Mouse (Mus musculus) ovary, adult 10 weeks (tissue): ENCODE measurements around the gene Brdt. TPM values are rescaled to one million over a fixed set of nuclear protein-coding genes. Genes with fewer than 3 reads are reported as not detected.

Source experiments
- polyA plus RNA-seq: library from polyadenylated mRNA; stranded (reverse); fragments of 350-450 nt; fragmentation: Illumina TruSeq; extraction: RNeasy Lipid Tissue Mini Kit (QIAGEN cat#74804); gene quantifications from one replicate; pipeline ENCODE4 v1.2.3, GENCODE M21; 2014

Gene Brdt
- 19.2 TPM for polyA plus RNA-seq

DNA sequence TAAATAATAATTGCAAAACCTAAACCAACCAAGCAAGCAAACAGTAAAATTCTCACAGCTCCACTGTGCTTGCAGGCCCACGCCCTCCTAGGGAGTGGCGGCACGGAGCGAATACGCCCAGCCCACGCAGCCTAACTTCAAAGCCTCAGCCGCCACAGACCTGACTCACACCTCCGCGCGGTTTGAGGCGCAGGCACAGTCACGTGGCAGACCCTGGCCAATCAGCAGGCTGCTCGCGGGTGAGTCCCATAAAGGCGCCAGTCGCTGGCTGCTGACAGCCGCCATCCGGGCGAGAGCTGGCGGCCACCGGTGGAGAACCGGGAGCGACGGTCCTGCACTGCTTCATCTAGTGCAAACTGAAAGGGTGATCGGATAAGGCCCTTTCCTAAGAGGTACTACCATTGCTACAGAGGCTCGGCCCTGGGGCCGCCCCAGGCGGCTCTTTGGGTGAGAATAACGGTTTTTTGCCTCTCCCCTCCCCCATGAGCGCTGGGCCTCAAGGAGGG lies at the start of gene Brdt:
Gene Brdt (plus strand): TSS at position 244 of the 506 bp plus-strand sequence.

DNA sequence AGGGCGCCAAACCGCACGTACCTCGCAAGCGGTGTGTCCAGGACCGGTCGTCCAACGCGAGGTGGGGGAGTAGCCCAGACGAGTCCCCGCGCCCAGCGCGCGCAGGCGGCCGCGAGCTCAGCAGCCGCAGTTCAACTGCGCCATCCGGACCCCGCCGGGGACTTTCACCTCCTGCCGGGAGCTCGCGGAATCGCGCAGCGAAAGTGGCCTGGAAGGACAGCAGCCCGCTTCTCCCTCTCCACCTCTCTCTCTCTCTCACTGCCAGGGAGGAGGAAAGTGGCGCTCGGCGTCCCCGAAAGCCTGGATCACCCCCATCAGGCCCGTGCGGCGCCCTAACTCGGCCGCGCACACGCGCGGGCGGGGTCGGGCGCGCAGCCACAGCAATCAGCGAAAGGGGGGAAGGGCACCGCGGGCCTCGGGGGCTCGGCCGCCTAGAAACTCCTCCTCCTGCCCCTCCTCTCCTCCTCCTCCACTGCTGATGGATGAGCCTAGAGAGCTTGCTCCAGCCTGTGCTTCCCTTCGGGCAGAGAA lies 41.7 kb upstream of the Brdt start, which contains the start of gene Tgfbr3:
Gene Tgfbr3 (minus strand): TSS at position 396 of the 531 bp plus-strand sequence.

DNA sequence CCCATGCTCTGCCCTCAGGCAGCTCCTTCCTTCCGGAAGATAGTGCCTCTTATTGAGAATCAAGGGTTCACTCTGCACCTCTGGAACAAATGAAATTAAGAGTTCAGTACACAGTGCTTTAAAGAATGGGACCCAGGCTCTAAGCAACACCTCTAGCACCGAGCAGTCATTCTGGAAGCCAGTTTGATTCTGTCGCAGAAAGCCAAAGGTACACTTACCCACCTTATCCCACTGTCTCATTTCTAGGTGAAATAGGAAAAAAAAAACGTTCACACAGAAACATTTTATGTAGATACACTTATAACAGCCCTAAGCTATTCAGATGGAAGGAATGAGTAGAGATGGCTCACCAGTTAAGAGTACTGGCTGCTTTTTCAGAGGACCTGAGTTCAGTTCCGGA lies 71.5 kb downstream of the Brdt start, which contains the start of gene Ephx4:
Gene Ephx4 (plus strand): TSS at position 301 of the 400 bp plus-strand sequence.

DNA sequence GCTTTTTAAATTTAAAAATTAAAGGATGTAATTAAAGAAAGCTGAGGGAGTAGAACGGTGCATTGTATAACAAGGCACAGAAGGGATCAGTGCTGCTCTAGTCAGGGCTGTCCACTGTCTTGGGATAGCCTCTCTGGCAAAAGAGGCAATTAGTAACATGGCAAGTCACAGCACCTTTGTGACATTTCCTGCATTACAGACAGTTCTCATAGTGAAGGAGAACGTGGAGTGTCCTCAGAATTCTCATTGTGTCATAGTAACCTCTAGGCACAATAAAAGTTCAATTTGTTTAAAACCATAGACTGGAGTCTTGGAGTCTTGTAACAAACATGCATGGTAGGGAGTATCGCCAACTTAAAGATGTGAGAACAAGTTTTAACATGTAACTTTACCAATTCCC lies 100.3 kb downstream of the Brdt start, which contains the start of gene Lpcat2b:
Gene Lpcat2b (plus strand): TSS at position 301 of the 400 bp plus-strand sequence.

Other genes with a start within 250 kb of the Brdt start
- gene Tgfbr3, start 41.5 kb upstream of the Brdt start, polyA plus RNA-seq = 114 TPM
- 4.2 TPM for gene Ephx4, start 71.6 kb downstream of the Brdt start, polyA plus RNA-seq
- gene Lpcat2b, start 100.4 kb downstream of the Brdt start, polyA plus RNA-seq = not detected
- 12.1 TPM for gene Btbd8, start 106.8 kb downstream of the Brdt start, polyA plus RNA-seq
- not detected for gene Gm42669, start 176.5 kb downstream of the Brdt start, polyA plus RNA-seq
- 1.3 TPM for gene 1700028K03Rik, start 203.6 kb downstream of the Brdt start, polyA plus RNA-seq